In the genomic region with DNA sequence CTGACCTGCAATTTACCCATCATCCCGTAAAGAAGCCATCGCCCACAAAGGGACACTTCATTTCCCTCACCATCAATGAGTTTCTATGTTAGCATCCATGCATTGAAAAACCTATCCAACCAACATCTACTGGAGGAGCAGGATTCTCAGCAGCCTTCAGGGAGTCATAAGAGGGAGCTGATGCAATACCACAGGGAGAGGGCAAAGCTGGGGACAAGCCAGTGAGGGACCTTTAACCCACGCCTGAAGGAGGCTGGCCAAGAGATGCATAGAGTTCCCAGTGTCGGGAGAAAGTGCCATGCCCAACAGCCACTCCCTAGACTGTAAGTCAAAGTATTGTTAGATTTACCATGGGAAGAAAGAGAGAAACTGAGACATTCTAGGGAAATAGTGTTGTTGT, we compare ENCODE assay signal across 28 mouse cellular contexts.
A peak's percentile ranks its signal among the peaks of the same experiment; 100 is the strongest.
DNase-seq lines count a peak whose midpoint lies in the region; ATAC-seq and TF ChIP-seq lines count a peak whose summit lies in the region.
"Had no signal": no experiment of that assay in that cellular context is flagged by ENCODE, and none has a peak within 500 bp of the region (broad histone marks: within the 10 kb centered on the region; RNA-seq: fewer than 3 reads in every experiment).

No protein-coding gene starts in this region.

- H3K9ac ChIP-seq in intestine, embryonic 15.5 days: no peak overlapping the region
- H3K9ac ChIP-seq in intestine, postnatal 0 days (ENCODE audit: low read depth, low read length): no peak overlapping the region
- H3K9ac ChIP-seq: embryonic facial prominence, embryonic 13.5 days; forebrain, embryonic 13.5 days; heart, embryonic 12.5 days; heart, embryonic 15.5 days; hindbrain, embryonic 12.5 days; hindbrain, embryonic 15.5 days had no signal

- TF ChIP-seq CTCF in intestine, postnatal 0 days (IDR thresholded peaks at IDR 0.05; ENCODE audit: low read depth): no peak

- H3K27ac ChIP-seq in intestine, embryonic 15.5 days: 0 out of 2 replicates have a peak overlapping the region, but pooled peaks have one; percentile 27
- no peak overlapping the region for H3K27ac ChIP-seq in intestine, postnatal 0 days (ENCODE audit: low read depth, low read length)
- 0 out of 2 replicates have a peak overlapping the region, but pooled peaks have one; percentile 93 for H3K27ac ChIP-seq in brown adipose tissue, adult 24 weeks (replicated peaks; ENCODE audit: low read depth, low read length)
- H3K27ac ChIP-seq: embryonic facial prominence, embryonic 10.5 days; forebrain, embryonic 10.5 days; forebrain, embryonic 13.5 days; heart, embryonic 15.5 days; hindbrain, embryonic 12.5 days; hindbrain, embryonic 15.5 days had no signal

- intact Hi-C loops in heart, postnatal 10 days (cut with DNase I): no loop called here

- peak; percentile 31 for DNase-seq in adrenal gland, adult 2 months
- DNase-seq in adrenal gland, adult 18-20 months (ENCODE audit: low spot score in 2 of 2): no peak
- peak; percentile 82 for DNase-seq in heart, adult 11 months
- DNase-seq in heart, postnatal 10 days: no peak
- DNase-seq in layer of hippocampus, adult 8-10 months (ENCODE audit: low spot score in 2 of 2): no peak
- DNase-seq: cerebellum, adult 11-12 months; cerebellum, adult 8-10 months; cerebellum, postnatal 10 days; cerebellum, postnatal 36 days; embryo, embryonic 11 days; gastrocnemius, postnatal 10 days; gastrocnemius, postnatal 36 days; heart, postnatal 14 days; kidney, adult 11 months; kidney, adult 8-10 months had no signal

- no peak overlapping the region for H3K4me2 ChIP-seq in intestine, embryonic 15.5 days (replicated peaks)
- H3K4me2 ChIP-seq in intestine, postnatal 0 days (replicated peaks; ENCODE audit: low read depth): no peak overlapping the region
- H3K4me2 ChIP-seq: embryonic facial prominence, embryonic 13.5 days; forebrain, embryonic 13.5 days; heart, embryonic 12.5 days; heart, embryonic 15.5 days; hindbrain, embryonic 12.5 days; hindbrain, embryonic 15.5 days had no signal

- WGBS in intestine, embryonic 15.5 days: 79% methylated on average over 4 of the region's 4 CpGs
- WGBS in intestine, postnatal 0 days: 65% methylated on average over 4 of the region's 4 CpGs

- ATAC-seq in intestine, embryonic 15.5 days: no peak
- ATAC-seq in intestine, postnatal 0 days: no peak
- ATAC-seq: activated CD4-positive, CD25-positive, alpha-beta regulatory T cell, adult 4 months; forebrain, embryonic 13.5 days; forebrain, embryonic 16.5 days had no signal

- H3K4me1 ChIP-seq in intestine, embryonic 15.5 days (replicated peaks): no peaks in the 10 kb centered on the region
- no peaks in the 10 kb centered on the region for H3K4me1 ChIP-seq in intestine, postnatal 0 days (replicated peaks; ENCODE audit: control insufficient read depth, insufficient read depth, low read length)
- H3K4me1 ChIP-seq in brown adipose tissue, adult 24 weeks (ENCODE audit: control insufficient read depth, insufficient read depth, insufficient read length, low read length): peaks cover 11% of the 10 kb centered on the region
- H3K4me1 ChIP-seq: forebrain, embryonic 10.5 days; forebrain, embryonic 13.5 days; heart, embryonic 15.5 days; hindbrain, embryonic 12.5 days; hindbrain, embryonic 15.5 days had no signal

- no peak overlapping the region for H3K4me3 ChIP-seq in intestine, embryonic 15.5 days (replicated peaks)
- no peak overlapping the region for H3K4me3 ChIP-seq in intestine, postnatal 0 days (ENCODE audit: low read depth, low read length)
- no peak overlapping the region for H3K4me3 ChIP-seq in brown adipose tissue, adult 24 weeks (ENCODE audit: insufficient read depth, low read depth, low read length)
- H3K4me3 ChIP-seq: embryonic facial prominence, embryonic 10.5 days; embryonic facial prominence, embryonic 13.5 days; forebrain, embryonic 10.5 days; forebrain, embryonic 13.5 days; heart, embryonic 12.5 days; heart, embryonic 15.5 days; hindbrain, embryonic 12.5 days; hindbrain, embryonic 15.5 days had no signal

- no peaks in the 10 kb centered on the region for H3K9me3 ChIP-seq in intestine, embryonic 15.5 days
- H3K9me3 ChIP-seq in intestine, postnatal 0 days (ENCODE audit: control insufficient read depth): no peaks in the 10 kb centered on the region
- H3K9me3 ChIP-seq: embryonic facial prominence, embryonic 10.5 days; embryonic facial prominence, embryonic 13.5 days; forebrain, embryonic 10.5 days; forebrain, embryonic 13.5 days; heart, embryonic 15.5 days; hindbrain, embryonic 12.5 days; hindbrain, embryonic 15.5 days had no signal

- no peaks in the 10 kb centered on the region for H3K27me3 ChIP-seq in intestine, embryonic 15.5 days (replicated peaks)
- no peaks in the 10 kb centered on the region for H3K27me3 ChIP-seq in intestine, postnatal 0 days (replicated peaks; ENCODE audit: control insufficient read depth, insufficient read depth, low read length)
- H3K27me3 ChIP-seq: embryonic facial prominence, embryonic 13.5 days; forebrain, embryonic 13.5 days; heart, embryonic 12.5 days; heart, embryonic 15.5 days; hindbrain, embryonic 12.5 days; hindbrain, embryonic 15.5 days had no signal

- H3K36me3 ChIP-seq in intestine, embryonic 15.5 days: no peaks in the 10 kb centered on the region
- no peaks in the 10 kb centered on the region for H3K36me3 ChIP-seq in intestine, postnatal 0 days (ENCODE audit: control insufficient read depth, insufficient read depth)
- H3K36me3 ChIP-seq: embryonic facial prominence, embryonic 10.5 days; embryonic facial prominence, embryonic 13.5 days; forebrain, embryonic 10.5 days; heart, embryonic 12.5 days; heart, embryonic 15.5 days; hindbrain, embryonic 12.5 days; hindbrain, embryonic 15.5 days had no signal

Comparison
In these comparisons a context has a peak if more than half of its experiments do, and no peak if none do; other contexts are left out.
1. DNase-seq: peak in adrenal gland, adult 2 months (single experiment) and heart, adult 11 months (single experiment); none in adrenal gland, adult 18-20 months (0 of 2), heart, postnatal 10 days (0 of 2) and layer of hippocampus, adult 8-10 months (0 of 2).